Mouse (Mus musculus) G1E (cell line): Measurements from ENCODE around the gene Dclre1b. TPM values are rescaled to one million over a fixed set of nuclear protein-coding genes. Genes with fewer than 3 reads are reported as not detected.
A peak's percentile ranks its signal among the peaks of the same experiment; 100 is the strongest.

Experiments used
- ATAC-seq: 2 replicates; pipeline ENCODE4 v1.8.0; 2016; ENCODE audit warnings: mild to moderate bottlenecking; ENCODE audit not compliant: insufficient number of reproducible peaks, poor library complexity, low FRiP score, severe bottlenecking; ENCODE audit errors: extremely low read depth
- DNase-seq: peaks from one replicate; pipeline ENCODE4 v3.0.0; 2012; ENCODE audit warnings: low spot score
- H3K27me3 ChIP-seq: 2 replicates; pipeline ENCODE4 v1.6.1; 2012; ENCODE audit warnings: mild to moderate bottlenecking, low read length, inconsistent platforms; ENCODE audit not compliant: insufficient read depth
- H3K36me3 ChIP-seq: replicated peaks from 2 replicates; pipeline ENCODE3; 2012; ENCODE audit warnings: mild to moderate bottlenecking, inconsistent platforms
- H3K4me1 ChIP-seq: 2 replicates; pipeline ENCODE4 v1.6.1; 2012; ENCODE audit warnings: low read depth, low read length, inconsistent platforms, mixed read lengths; ENCODE audit not compliant: insufficient read depth
- H3K4me3 ChIP-seq: 2 replicates; pipeline ENCODE4 v1.5.1; 2012; ENCODE audit warnings: low read depth, mild to moderate bottlenecking, inconsistent platforms, low read length, moderate library complexity, mixed read lengths
- H3K9me3 ChIP-seq: replicated peaks from 2 replicates; pipeline ENCODE4 v1.6.1; 2012; ENCODE audit warnings: inconsistent platforms
- CTCF ChIP-seq: IDR thresholded peaks from 2 replicates; pipeline ENCODE4 v1.5.1; 2012; ENCODE audit warnings: low read depth, low read length, inconsistent platforms, mixed read lengths
- GATA1 ChIP-seq: IDR thresholded peaks from 2 replicates; pipeline ENCODE4 v1.6.1; 2012; ENCODE audit warnings: borderline replicate concordance, low read length, inconsistent platforms, mixed read lengths
- GATA2 ChIP-seq: IDR thresholded peaks from 2 replicates; pipeline ENCODE4 v1.6.1; 2012; ENCODE audit warnings: low read depth, low read length, inconsistent platforms, borderline replicate concordance
- POLR2AphosphoS5 ChIP-seq: IDR thresholded peaks from 2 replicates; pipeline ENCODE4 v1.6.1; 2012; ENCODE audit warnings: low read depth, low read length, inconsistent platforms; ENCODE audit not compliant: insufficient replicate concordance
- TAL1 ChIP-seq: conservative IDR thresholded peaks from 2 replicates; pipeline ENCODE4 v1.6.1; 2012; ENCODE audit warnings: low read depth, low read length, inconsistent platforms, mixed read lengths
- polyA plus RNA-seq: library from polyadenylated mRNA; stranded (reverse); fragments of >175 nt; gene quantifications from 2 replicates; pipeline ENCODE4 v1.2.3, GENCODE M21; 2012
- total RNA-seq, 2 experiments: library from RNA; stranded (forward) in 1 of 2; stranded (reverse) in 1 of 2; fragments of 200-1000 nt in 1 of 2; fragments of >200 nt in 1 of 2; fragmentation: Nextera tagmentation in 1 of 2; gene quantifications; 2 replicates each; pipeline ENCODE4 v1.2.3; 2014 to 2017

Dclre1b gene
- total and polyA plus RNA-seq, 3 experiments = 5.7 to 21.8 (median 8.6) TPM

DNA sequence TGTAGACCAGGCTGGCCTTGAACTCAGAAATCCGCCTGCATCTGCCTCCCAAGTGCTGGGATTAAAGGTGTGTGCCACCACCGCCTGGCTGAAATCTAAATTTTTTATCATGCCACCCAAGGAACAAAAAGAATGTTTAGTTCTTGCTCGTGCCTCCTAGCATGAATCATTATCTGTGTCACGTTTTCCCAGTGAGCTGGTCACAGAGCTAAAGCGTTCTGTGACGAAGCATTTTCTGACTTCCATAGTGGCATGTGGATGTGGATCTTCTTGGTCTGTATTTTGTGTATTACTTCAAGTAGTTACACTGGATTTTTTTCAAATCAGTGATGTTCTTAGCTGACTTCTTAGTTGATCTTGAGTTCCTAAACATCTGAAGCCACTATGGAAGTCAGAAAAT is 1.7 kb upstream of the Dclre1b start:
- ATAC-seq (no peak), DNase-seq (no peak)
- no peak overlapping the region; the same call in 1 of the 2 replicates for H3K4me3 ChIP-seq
- H3K36me3 ChIP-seq = peaks cover 58% of the 10 kb centered on the region
- no peaks in the 10 kb centered on the region for H3K9me3 ChIP-seq
- H3K27me3 ChIP-seq = no peaks in the 10 kb centered on the region
- TF ChIP-seq CTCF (no peak), GATA1 (no peak), POLR2AphosphoS5 (no peak), TAL1 (no peak), GATA2 (no peak)
- H3K4me1 ChIP-seq = peaks cover 36% of the 10 kb centered on the region

- no peak for ATAC-seq
- TF ChIP-seq GATA1 = no peak
- TF ChIP-seq POLR2AphosphoS5 = no peak
- peaks cover 56% of the 10 kb centered on the region for H3K36me3 ChIP-seq
Measured at GRCm38 (mm10) chr3:103809799-103810150, 531 bp upstream of the Dclre1b start.

GRCm38 (mm10) chr3:103805671-103806070 is 3.6 kb downstream of the Dclre1b start:
- DNase-seq (no peak), ATAC-seq (no peak)
- no peaks in the 10 kb centered on the region for H3K9me3 ChIP-seq
- no peaks in the 10 kb centered on the region for H3K27me3 ChIP-seq
- H3K4me1 ChIP-seq = peaks cover 65% of the 10 kb centered on the region
- H3K36me3 ChIP-seq = peaks cover 60% of the 10 kb centered on the region
- no peak for TF ChIP-seq GATA1
- no peak for TF ChIP-seq POLR2AphosphoS5
- no peak for TF ChIP-seq TAL1
- no peak for TF ChIP-seq CTCF
- TF ChIP-seq GATA2 = no peak
- no peak overlapping the region for H3K4me3 ChIP-seq

More at GRCm38 (mm10) chr3:103809799-103810150, 531 bp upstream of the Dclre1b start:
- DNase-seq = no peak
- Histone ChIP-seq H3K9me3 (no peaks in the 10 kb centered on the region), H3K27me3 (no peaks in the 10 kb centered on the region), H3K4me1 (peaks cover 43% of the 10 kb centered on the region), H3K4me3 (peak overlapping the region; percentile 86)

DNA sequence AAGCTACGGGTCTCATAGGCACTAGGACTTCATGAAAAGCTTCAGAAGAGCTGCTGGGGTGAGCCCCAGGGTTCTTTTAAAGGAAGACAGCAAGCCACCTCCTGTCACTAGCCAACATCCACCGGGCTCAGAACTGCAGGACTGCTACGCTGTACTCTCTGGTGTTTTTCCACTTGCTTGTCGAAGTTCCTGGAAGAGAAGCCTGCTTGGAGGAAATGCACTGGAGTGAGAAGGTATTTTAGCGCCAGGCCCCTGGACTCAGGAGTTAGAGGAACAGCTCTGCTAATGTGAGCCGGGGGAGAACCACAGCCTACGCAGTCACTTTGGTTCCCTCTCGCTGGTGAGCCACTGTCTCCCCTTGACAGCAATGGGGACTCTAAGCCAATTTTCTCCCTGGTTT is 6.4 kb downstream of the Dclre1b start:
- peaks cover 84% of the 10 kb centered on the region for H3K4me1 ChIP-seq
- no peaks in the 10 kb centered on the region for H3K27me3 ChIP-seq
- TF ChIP-seq CTCF = no peak
- no peak for TF ChIP-seq POLR2AphosphoS5
- TF ChIP-seq GATA2 = no peak
- no peak for TF ChIP-seq TAL1
- TF ChIP-seq GATA1 = no peak
- DNase-seq = no peak
- H3K9me3 ChIP-seq = peaks cover 3% of the 10 kb centered on the region
- H3K4me3 ChIP-seq = no peak overlapping the region
- ATAC-seq = no peak
- H3K36me3 ChIP-seq = peaks cover 58% of the 10 kb centered on the region

DNA sequence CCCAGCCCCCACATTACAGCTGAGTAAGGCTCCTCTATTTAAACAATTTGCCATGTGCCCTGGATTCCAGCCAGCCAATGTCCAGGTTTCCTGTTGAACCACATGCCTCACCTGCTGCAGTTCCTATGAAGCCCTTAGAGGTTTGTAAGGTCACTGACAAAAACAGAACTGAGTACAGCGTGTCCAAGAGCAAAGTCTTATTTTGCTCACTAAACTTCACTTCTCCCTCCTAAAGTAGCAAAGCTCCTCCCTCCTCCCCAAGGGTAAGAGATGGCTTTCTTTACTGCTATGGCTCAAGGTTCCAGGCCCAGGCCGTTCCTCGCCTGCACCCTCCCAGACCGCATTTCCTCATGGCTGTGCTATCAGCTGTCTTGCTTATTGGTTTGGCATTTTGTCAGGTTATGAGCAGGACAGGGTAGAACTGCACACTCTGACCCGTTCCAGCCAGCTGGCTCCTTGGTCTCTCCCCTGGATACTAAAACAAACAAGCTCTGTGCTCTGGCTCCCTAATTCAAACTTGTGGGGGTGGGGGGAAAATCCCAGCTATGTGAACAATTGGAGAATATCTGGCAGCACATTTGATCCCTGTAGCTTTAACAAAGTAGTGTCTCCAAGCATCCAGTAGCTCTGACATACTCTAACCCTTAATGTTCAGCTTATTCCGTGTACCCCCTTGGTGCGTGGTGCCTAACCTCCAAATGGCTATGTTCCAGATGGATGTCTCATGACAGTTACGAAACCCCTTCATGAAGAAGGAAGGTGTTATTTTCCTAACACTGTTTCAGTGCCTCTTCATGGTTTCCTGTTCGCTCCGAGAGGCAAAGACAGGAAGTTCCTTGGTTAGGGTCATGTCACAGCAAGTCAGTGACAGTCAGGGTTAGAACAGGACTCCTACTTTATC is 7.4 kb downstream of the Dclre1b start:
- Histone ChIP-seq H3K9me3 (peaks cover 3% of the 10 kb centered on the region), H3K4me3 (no peak overlapping the region), H3K36me3 (peaks cover 48% of the 10 kb centered on the region), H3K27me3 (no peaks in the 10 kb centered on the region), H3K4me1 (peaks cover 75% of the 10 kb centered on the region)
- ATAC-seq (no peak), DNase-seq (no peak)
- TF ChIP-seq CTCF = no peak
- TF ChIP-seq POLR2AphosphoS5 = no peak
- no peak for TF ChIP-seq TAL1
- TF ChIP-seq GATA1 = no peak
- no peak for TF ChIP-seq GATA2

GRCm38 (mm10) chr3:103799507-103799906 is 9.7 kb downstream of the Dclre1b start:
- DNase-seq (peak; percentile 35), ATAC-seq (peak; percentile 93)
- Histone ChIP-seq H3K27me3 (no peaks in the 10 kb centered on the region), H3K4me1 (peaks cover 72% of the 10 kb centered on the region), H3K4me3 (no peak overlapping the region), H3K36me3 (peaks cover 29% of the 10 kb centered on the region), H3K9me3 (peaks cover 3% of the 10 kb centered on the region)
- peak; percentile 97 for TF ChIP-seq TAL1
- no peak for TF ChIP-seq CTCF
